Mouse (Mus musculus) ES-E14 (cell line): ENCODE results near the gene Rnf220. TPM values are rescaled to one million over a fixed set of nuclear protein-coding genes. Genes with fewer than 3 reads are reported as not detected.

Source experiments
- DNase-seq: peaks from one replicate; pipeline ENCODE4 v3.0.0-alpha.2; 2013; ENCODE audit warnings: low read depth, low spot score
- H3K27ac ChIP-seq: 2 replicates; pipeline ENCODE4 v1.5.1; 2012; ENCODE audit warnings: low read depth, mild to moderate bottlenecking, low read length, moderate library complexity, mixed read lengths; ENCODE audit not compliant: poor library complexity, insufficient read depth, severe bottlenecking
- H3K36me3 ChIP-seq: 2 replicates; pipeline ENCODE4 v1.6.1; 2012; ENCODE audit warnings: mild to moderate bottlenecking, low read length, moderate library complexity, mixed read lengths; ENCODE audit not compliant: control insufficient read depth, poor library complexity, insufficient read depth, severe bottlenecking
- H3K4me1 ChIP-seq, 2 experiments: fragments of 150-350 bp in 1 of 2; sonication (generic) in 1 of 2; 2 replicates each; pipeline ENCODE4 v1.6.1; 2012; ENCODE audit warnings: low read length in 2 of 2, mild to moderate bottlenecking in 1 of 2, mixed read lengths in 1 of 2; ENCODE audit not compliant: control insufficient read depth in 2 of 2, insufficient read depth in 2 of 2, poor library complexity in 1 of 2
- H3K4me3 ChIP-seq, 2 experiments: fragments of 150-350 bp in 1 of 2; sonication (generic) in 1 of 2; 2 replicates each; pipeline ENCODE4 v1.5.1; 2012; ENCODE audit warnings: low read length in 2 of 2, low read depth in 1 of 2, mild to moderate bottlenecking in 1 of 2, mixed read lengths in 1 of 2; ENCODE audit not compliant: insufficient read depth in 1 of 2, poor library complexity in 1 of 2, severe bottlenecking in 1 of 2
- H3K9ac ChIP-seq: 2 replicates; pipeline ENCODE4 v1.6.1; 2012; ENCODE audit warnings: low read depth, mild to moderate bottlenecking, low read length, mixed read lengths; ENCODE audit not compliant: poor library complexity, insufficient read depth, severe bottlenecking
- H3K9me3 ChIP-seq: fragments of 150-350 bp; sonication (generic); 2 replicates; pipeline ENCODE4 v1.6.1; 2012; ENCODE audit warnings: low read depth, mild to moderate bottlenecking, low read length; ENCODE audit not compliant: control insufficient read depth, insufficient read depth
- CHD2 ChIP-seq: IDR thresholded peaks from 2 replicates; pipeline ENCODE4 v1.6.1; 2014; ENCODE audit warnings: mild to moderate bottlenecking, low read depth, low read length, inconsistent platforms
- HCFC1 ChIP-seq: IDR thresholded peaks from 2 replicates; pipeline ENCODE4 v1.6.1; 2012; ENCODE audit warnings: low read length, inconsistent platforms, borderline replicate concordance; ENCODE audit not compliant: insufficient read depth
- MAFK ChIP-seq: IDR thresholded peaks from 2 replicates; pipeline ENCODE4 v1.6.1; 2014; ENCODE audit warnings: mild to moderate bottlenecking, low read depth, low read length, inconsistent platforms; ENCODE audit not compliant: insufficient read depth
- ZC3H11A ChIP-seq: IDR thresholded peaks from 2 replicates; pipeline ENCODE4 v1.6.1; 2012; ENCODE audit warnings: low read depth, mild to moderate bottlenecking, inconsistent platforms, low read length, borderline replicate concordance
- ZNF384 ChIP-seq: IDR thresholded peaks from 2 replicates; pipeline ENCODE4 v1.6.1; 2012; ENCODE audit warnings: low read depth, low read length, inconsistent platforms
- in situ Hi-C, 2 experiments: fragments of 600-800 bp; cut with MboI; formaldehyde crosslinking; loops; one replicate each; pipeline ENCODE4 v1.15.1; 2025; ENCODE audit warnings: low sequenced_read_pairs in 2 of 2, inconsistent platforms in 1 of 2; ENCODE audit not compliant: unreplicated experiment in 2 of 2
- total RNA-seq: library from RNA; depleted of rRNA; stranded (reverse); fragments of 300-350 nt; gene quantifications from 2 replicates; pipeline ENCODE4 v1.2.3, GENCODE M21; 2012

The Rnf220 gene
- total RNA-seq, 1 experiment: 130 TPM

- TF ChIP-seq ZNF384: no peak
- no peak for TF ChIP-seq CHD2
- no peak for TF ChIP-seq ZC3H11A
- TF ChIP-seq HCFC1: no peak
- no peak for TF ChIP-seq MAFK
These were observed 155.6 kb downstream of the Rnf220 start for GRCm38 (mm10) chr4:117341282-117341681.

DNA sequence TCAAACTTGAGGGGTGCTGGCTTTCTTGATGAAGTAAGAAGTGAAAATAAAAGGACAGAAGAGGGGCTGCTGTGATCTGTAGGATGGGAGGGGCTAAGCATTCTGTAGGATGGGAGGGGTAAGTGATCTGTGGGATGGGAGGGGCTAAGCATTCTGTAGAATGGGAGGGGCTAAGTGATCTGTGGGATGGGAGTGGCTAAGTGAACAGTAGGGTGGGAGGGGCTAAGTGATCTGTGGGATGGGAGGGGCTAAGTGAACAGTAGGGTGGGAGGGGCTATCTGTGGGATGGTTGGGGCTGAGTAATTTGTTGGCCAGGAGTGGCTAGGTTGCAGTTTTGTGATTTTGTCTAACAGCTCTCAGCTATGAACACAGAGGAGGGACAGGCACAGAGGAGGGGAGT, 157.1 kb downstream of the Rnf220 start:
- DNase-seq: peak; percentile 93
- peaks cover 6 to 16% of the 10 kb centered on the region in 2 experiments; a peak in 3 of 4 replicates for H3K4me1 ChIP-seq
- H3K4me3 ChIP-seq: no peak overlapping the region
- no peaks in the 10 kb centered on the region for H3K9me3 ChIP-seq
- H3K9ac ChIP-seq: no peak overlapping the region
- no peaks in the 10 kb centered on the region for H3K36me3 ChIP-seq
- in situ Hi-C loops: no loop called here
- no peak for TF ChIP-seq CHD2
- H3K27ac ChIP-seq: no peak overlapping the region

More at GRCm38 (mm10) chr4:117341282-117341681, 155.6 kb downstream of the Rnf220 start:
- H3K9ac ChIP-seq: no peak overlapping the region
- H3K9me3 ChIP-seq: no peaks in the 10 kb centered on the region
- in situ Hi-C loops: no loop called here
- no peak for DNase-seq
- H3K27ac ChIP-seq: no peak overlapping the region
- H3K4me1 ChIP-seq: peaks cover 6 to 19% of the 10 kb centered on the region in 2 experiments; a peak in 3 of 4 replicates
- no peak overlapping the region for H3K4me3 ChIP-seq
- no peaks in the 10 kb centered on the region for H3K36me3 ChIP-seq

GRCm38 (mm10) chr4:117330836-117331475, 165.9 kb downstream of the Rnf220 start:
- no peaks in the 10 kb centered on the region for H3K36me3 ChIP-seq
- no peaks in the 10 kb centered on the region for H3K9me3 ChIP-seq
- DNase-seq: no peak
- no peak overlapping the region; the same call in 1 of the 2 replicates for H3K27ac ChIP-seq
- peaks cover 8 to 20% of the 10 kb centered on the region in 2 experiments for H3K4me1 ChIP-seq
- peak overlapping the region; percentile 41; the same call in 1 of the 2 replicates for H3K9ac ChIP-seq
- in situ Hi-C loops: no loop called here
- 0 out of 4 replicates have a peak overlapping the region, but pooled peaks of 1 of the 2 experiments have one; percentile 8 for H3K4me3 ChIP-seq
- TF ChIP-seq ZC3H11A: no peak
- TF ChIP-seq MAFK: 0 out of 2 replicates have a peak, but pooled peaks have one; percentile 10

DNA sequence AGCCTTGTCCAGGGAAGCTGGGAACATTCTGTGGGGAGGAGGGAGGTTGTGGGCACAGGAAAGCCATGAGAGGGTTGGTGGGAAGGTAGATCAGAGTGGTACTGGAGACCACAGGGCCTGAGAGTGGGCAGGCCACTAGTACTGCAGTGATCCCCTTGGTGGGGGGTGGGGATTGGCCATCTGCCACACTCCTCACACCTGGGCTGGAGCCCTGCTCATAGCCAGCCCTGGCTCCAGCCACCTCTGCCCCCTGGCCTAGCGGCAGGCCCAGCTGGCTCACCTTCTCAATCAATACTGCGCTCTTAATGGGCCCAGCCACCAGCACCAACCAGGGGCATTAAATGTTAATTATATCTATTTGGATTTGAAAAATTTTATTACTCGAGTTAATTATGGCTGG, 166.7 kb downstream of the Rnf220 start:
- Histone ChIP-seq H3K4me1 (peaks cover 8 to 23% of the 10 kb centered on the region in 2 experiments), H3K9ac (no peak overlapping the region), H3K36me3 (no peaks in the 10 kb centered on the region), H3K9me3 (no peaks in the 10 kb centered on the region), H3K27ac (no peak overlapping the region; the same call in 1 of the 2 replicates), H3K4me3 (no peak overlapping the region)
- in situ Hi-C loops: no loop called here
- TF ChIP-seq ZNF384 (no peak), ZC3H11A (no peak)
- no peak for DNase-seq

DNA sequence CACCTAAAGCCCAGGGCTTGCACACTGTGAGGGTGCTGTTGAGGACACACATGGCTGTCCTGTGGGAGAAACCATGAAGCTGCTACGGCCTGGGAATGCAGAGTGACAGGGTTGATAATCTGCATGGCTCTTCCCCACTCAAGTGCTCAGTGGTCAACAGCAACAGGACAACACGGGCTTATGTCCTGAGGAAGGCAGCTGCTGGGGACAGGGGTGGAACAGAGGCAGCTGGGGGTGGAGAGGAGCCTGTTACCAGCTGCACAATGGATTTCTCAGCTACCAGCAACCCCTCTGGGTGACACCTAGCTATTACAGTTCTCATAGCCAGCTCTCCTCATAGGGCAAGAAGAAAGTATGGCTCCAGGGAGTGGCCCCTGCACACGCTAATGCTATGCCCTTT, 169.9 kb downstream of the Rnf220 start:
- Histone ChIP-seq H3K4me1 (peaks cover 8 to 25% of the 10 kb centered on the region in 2 experiments), H3K36me3 (no peaks in the 10 kb centered on the region), H3K9ac (no peak overlapping the region), H3K27ac (no peak overlapping the region), H3K9me3 (no peaks in the 10 kb centered on the region), H3K4me3 (no peak overlapping the region)
- TF ChIP-seq HCFC1 (no peak), MAFK (no peak), ZC3H11A (no peak), CHD2 (no peak), ZNF384 (no peak)
- in situ Hi-C loops: loop anchor here in 1 of 2 experiments (5.0 kb wide), 1 partner anchor 200 kb away; no protein-coding TSS in a partner anchor
- no peak for DNase-seq
